Mouse (Mus musculus) intestine, embryonic 16.5 days (tissue): ENCODE results near the gene Isoc2a. TPM values are rescaled to one million over a fixed set of nuclear protein-coding genes. Genes with fewer than 3 reads are reported as not detected.

Experiments used
- ATAC-seq: fragments of 200-750 bp; cut with Nextera tagmentation; 2 replicates; pipeline ENCODE4 v1.8.0; 2017; ENCODE audit warnings: moderate TSS enrichment, moderate library complexity
- H3K27ac ChIP-seq: fragments of 300-500 bp; sonication (generic); 2 replicates; pipeline ENCODE4 v1.5.1; 2014; ENCODE audit warnings: mild to moderate bottlenecking, low read length
- H3K27me3 ChIP-seq: fragments of 300-500 bp; sonication (generic); replicated peaks from 2 replicates; pipeline ENCODE4 v1.6.1; 2014; ENCODE audit warnings: low read length, control low read depth, mixed read lengths; ENCODE audit not compliant: control insufficient read depth, insufficient read depth
- H3K36me3 ChIP-seq: fragments of 300-500 bp; sonication (generic); 2 replicates; pipeline ENCODE4 v1.6.1; 2014; ENCODE audit warnings: low read length, control low read depth; ENCODE audit not compliant: control insufficient read depth, insufficient read depth
- H3K4me1 ChIP-seq: fragments of 300-500 bp; sonication (generic); 2 replicates; pipeline ENCODE4 v1.6.1; 2014; ENCODE audit warnings: low read length, control low read depth, mixed read lengths; ENCODE audit not compliant: control insufficient read depth, insufficient read depth
- H3K4me2 ChIP-seq: fragments of 300-500 bp; sonication (generic); 2 replicates; pipeline ENCODE4 v1.6.1; 2014; ENCODE audit warnings: low read depth, low read length, control low read depth
- H3K4me3 ChIP-seq: fragments of 300-500 bp; sonication (generic); 2 replicates; pipeline ENCODE4 v1.5.1; 2014; ENCODE audit warnings: mild to moderate bottlenecking, low read length
- H3K9ac ChIP-seq: fragments of 300-500 bp; sonication (generic); 2 replicates; pipeline ENCODE4 v1.6.1; 2014; ENCODE audit warnings: low read depth, low read length
- H3K9me3 ChIP-seq: fragments of 300-500 bp; sonication (generic); 2 replicates; pipeline ENCODE4 v1.6.1; 2016; ENCODE audit warnings: low read length, control low read depth; ENCODE audit not compliant: control insufficient read depth
- WGBS: fragments of 180-500 bp; shearing (Covaris S2); extraction: QIAGEN DNeasy Blood & Tissue Kit; methylation state at CpG from one replicate; pipeline ENCODE4 v1.1.7; 2014; 5-methylcytosine and 5-hydroxymethylcytosine counted together
- polyA plus RNA-seq: library from polyadenylated mRNA; unstranded; fragments of >200 nt; fragmentation: Nextera tagmentation; extraction: Ambion mirVana; gene quantifications from 2 replicates; pipeline ENCODE4 v1.2.1, GENCODE M21; 2015

Gene Isoc2a
- polyA plus RNA-seq, 1 experiment from 2014 or later: 1.4 TPM

- no peak overlapping the region for H3K4me3 ChIP-seq
- peaks cover 39% of the 10 kb centered on the region for H3K4me1 ChIP-seq
- ATAC-seq: no peak
- H3K9me3 ChIP-seq: no peaks in the 10 kb centered on the region
- H3K27ac ChIP-seq: no peak overlapping the region
- peak overlapping the region; percentile 13; the same call in 1 of the 2 replicates for H3K9ac ChIP-seq
- 51% methylated on average over 8 of the region's 8 CpGs for WGBS
- H3K27me3 ChIP-seq: no peaks in the 10 kb centered on the region; the same call in 1 of the 2 replicates
- no peaks in the 10 kb centered on the region; the same call in 1 of the 2 replicates for H3K36me3 ChIP-seq
- H3K4me2 ChIP-seq: 0 out of 2 replicates have a peak overlapping the region, but pooled peaks have one; percentile 2
These were observed 50.8 kb downstream of the Isoc2a start for GRCm38 (mm10) chr7:4927711-4928110.

GRCm38 (mm10) chr7:4928323-4928722 lies 51.4 kb downstream of the Isoc2a start:
- no peak for ATAC-seq
- H3K4me1 ChIP-seq: peaks cover 33% of the 10 kb centered on the region
- H3K9me3 ChIP-seq: no peaks in the 10 kb centered on the region
- H3K36me3 ChIP-seq: no peaks in the 10 kb centered on the region; the same call in 1 of the 2 replicates
- H3K9ac ChIP-seq: no peak overlapping the region
- H3K4me3 ChIP-seq: no peak overlapping the region
- WGBS: 65% methylated on average over 17 of the region's 17 CpGs
- no peak overlapping the region for H3K27ac ChIP-seq
- H3K27me3 ChIP-seq: no peaks in the 10 kb centered on the region; the same call in 1 of the 2 replicates
- H3K4me2 ChIP-seq: 0 out of 2 replicates have a peak overlapping the region, but pooled peaks have one; percentile 16

GRCm38 (mm10) chr7:4933103-4933502 lies 56.1 kb downstream of the Isoc2a start:
- Histone ChIP-seq H3K27ac (no peak overlapping the region), H3K4me1 (no peaks in the 10 kb centered on the region), H3K36me3 (no peaks in the 10 kb centered on the region; the same call in none of the 2 replicates), H3K9me3 (no peaks in the 10 kb centered on the region), H3K9ac (no peak overlapping the region), H3K4me2 (no peak overlapping the region), H3K27me3 (no peaks in the 10 kb centered on the region), H3K4me3 (no peak overlapping the region)
- no peak for ATAC-seq
- WGBS: 80% methylated on average over 12 of the region's 12 CpGs

- Histone ChIP-seq H3K4me2 (no peak overlapping the region), H3K27me3 (no peaks in the 10 kb centered on the region), H3K4me3 (no peak overlapping the region), H3K9me3 (no peaks in the 10 kb centered on the region), H3K27ac (no peak overlapping the region), H3K4me1 (no peaks in the 10 kb centered on the region), H3K9ac (no peak overlapping the region), H3K36me3 (no peaks in the 10 kb centered on the region; the same call in 1 of the 2 replicates)
- no peak for ATAC-seq
- 79% methylated on average over 4 of the region's 4 CpGs for WGBS
These were observed 57.4 kb downstream of the Isoc2a start for GRCm38 (mm10) chr7:4934160-4934914.

- Histone ChIP-seq H3K9ac (no peak overlapping the region), H3K4me1 (no peaks in the 10 kb centered on the region), H3K4me3 (no peak overlapping the region), H3K36me3 (no peaks in the 10 kb centered on the region; the same call in 1 of the 2 replicates), H3K27ac (no peak overlapping the region), H3K9me3 (no peaks in the 10 kb centered on the region), H3K4me2 (no peak overlapping the region), H3K27me3 (no peaks in the 10 kb centered on the region)
- 76% methylated on average over 10 of the region's 10 CpGs for WGBS
- no peak for ATAC-seq
These were observed 59.9 kb downstream of the Isoc2a start for GRCm38 (mm10) chr7:4936832-4937231.

- H3K4me3 ChIP-seq: no peak overlapping the region
- no peak overlapping the region for H3K27ac ChIP-seq
- no peak overlapping the region for H3K4me2 ChIP-seq
- no peaks in the 10 kb centered on the region for H3K9me3 ChIP-seq
- H3K9ac ChIP-seq: no peak overlapping the region; the same call in 1 of the 2 replicates
- no peaks in the 10 kb centered on the region; the same call in 1 of the 2 replicates for H3K36me3 ChIP-seq
- 75% methylated on average over 11 of the region's 11 CpGs for WGBS
- H3K27me3 ChIP-seq: no peaks in the 10 kb centered on the region
- no peak for ATAC-seq
- H3K4me1 ChIP-seq: no peaks in the 10 kb centered on the region
These were observed 60.4 kb downstream of the Isoc2a start for GRCm38 (mm10) chr7:4937392-4937791.

- no peak for ATAC-seq
- Histone ChIP-seq H3K27me3 (no peaks in the 10 kb centered on the region), H3K36me3 (no peaks in the 10 kb centered on the region; the same call in 1 of the 2 replicates), H3K4me1 (no peaks in the 10 kb centered on the region), H3K4me3 (no peak overlapping the region), H3K4me2 (no peak overlapping the region), H3K9me3 (no peaks in the 10 kb centered on the region), H3K27ac (no peak overlapping the region), H3K9ac (no peak overlapping the region)
- 36% methylated on average over 2 of the region's 2 CpGs for WGBS
These were observed 61.5 kb downstream of the Isoc2a start for GRCm38 (mm10) chr7:4938456-4938855.

GRCm38 (mm10) chr7:4940068-4940479 lies 63.1 kb downstream of the Isoc2a start:
- Histone ChIP-seq H3K27ac (no peak overlapping the region), H3K9me3 (no peaks in the 10 kb centered on the region), H3K4me3 (no peak overlapping the region), H3K4me2 (no peak overlapping the region), H3K27me3 (no peaks in the 10 kb centered on the region), H3K9ac (no peak overlapping the region), H3K4me1 (no peaks in the 10 kb centered on the region), H3K36me3 (no peaks in the 10 kb centered on the region)
- WGBS: 17% methylated on average over 9 of the region's 9 CpGs
- peak; percentile 78 for ATAC-seq

GRCm38 (mm10) chr7:4942673-4943072 lies 65.7 kb downstream of the Isoc2a start:
- Histone ChIP-seq H3K4me3 (no peak overlapping the region), H3K36me3 (no peaks in the 10 kb centered on the region), H3K9ac (no peak overlapping the region), H3K4me2 (no peak overlapping the region), H3K27me3 (no peaks in the 10 kb centered on the region), H3K4me1 (no peaks in the 10 kb centered on the region), H3K9me3 (no peaks in the 10 kb centered on the region), H3K27ac (no peak overlapping the region)
- peak; percentile 8; the same call in 1 of the 2 replicates for ATAC-seq
- 52% methylated on average over 5 of the region's 5 CpGs for WGBS
